Mouse (Mus musculus): ENCODE results near the gene Rps6. TPM values are rescaled to one million over a fixed set of nuclear protein-coding genes. Genes with fewer than 3 reads are reported as not detected.

Gene Rps6
- polyA plus RNA-seq, 1 experiment from 2014 or later, result 444 TPM

DNA sequence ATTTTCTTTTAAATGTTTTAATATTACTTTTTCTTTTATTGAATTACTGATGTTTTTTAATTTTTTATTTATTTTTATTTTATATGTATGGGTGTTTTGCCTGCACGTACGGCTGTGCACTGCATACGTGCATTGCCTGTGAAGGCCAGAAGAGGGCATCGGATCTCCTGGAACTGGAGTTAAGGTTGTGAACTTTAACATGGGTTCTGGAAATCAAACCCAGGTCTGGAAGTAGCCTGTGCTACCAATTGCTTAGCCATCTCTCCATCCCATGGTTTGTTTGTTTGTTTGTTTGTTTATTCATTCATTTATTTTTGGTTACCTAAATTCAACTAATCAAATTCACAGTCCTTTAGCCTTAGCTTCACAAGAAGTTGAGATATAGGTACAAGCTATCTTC is 27.7 kb upstream of the Rps6 start:
- no peaks in the 10 kb centered on the region for H3K4me1 ChIP-seq (replicated peaks; ENCODE audit: control insufficient read depth, insufficient read depth, low read length)
- no peak overlapping the region for H3K27ac ChIP-seq
- no peak for ATAC-seq (ENCODE audit: low FRiP score)
- WGBS, result 43% methylated on average over 4 of the region's 4 CpGs
- H3K27me3 ChIP-seq (ENCODE audit: control insufficient read depth, insufficient read depth, low read length), result no peaks in the 10 kb centered on the region
- no peaks in the 10 kb centered on the region for H3K36me3 ChIP-seq (replicated peaks; ENCODE audit: control insufficient read depth, insufficient read depth)
- no peaks in the 10 kb centered on the region for H3K9me3 ChIP-seq (ENCODE audit: control insufficient read depth, low read length)
- H3K4me3 ChIP-seq (replicated peaks; ENCODE audit: low read length), result no peak overlapping the region
- H3K9ac ChIP-seq, result no peak overlapping the region
- no peak overlapping the region for H3K4me2 ChIP-seq (replicated peaks)
- DNase-seq (ENCODE audit: low spot score), result no peak

- H3K36me3 ChIP-seq (replicated peaks; ENCODE audit: control insufficient read depth, insufficient read depth), result no peaks in the 10 kb centered on the region
- no peaks in the 10 kb centered on the region for H3K4me1 ChIP-seq (replicated peaks; ENCODE audit: control insufficient read depth, insufficient read depth, low read length)
- no peak overlapping the region for H3K4me3 ChIP-seq (replicated peaks; ENCODE audit: low read length)
- H3K4me2 ChIP-seq (replicated peaks), result no peak overlapping the region
- no peaks in the 10 kb centered on the region for H3K9me3 ChIP-seq (ENCODE audit: control insufficient read depth, low read length)
- H3K9ac ChIP-seq, result no peak overlapping the region
- DNase-seq (ENCODE audit: low spot score) (no peak), ATAC-seq (ENCODE audit: low FRiP score) (no peak)
- 56% methylated on average over 2 of the region's 2 CpGs for WGBS
- no peak overlapping the region for H3K27ac ChIP-seq
- no peaks in the 10 kb centered on the region for H3K27me3 ChIP-seq (ENCODE audit: control insufficient read depth, insufficient read depth, low read length)
Measured at GRCm38 (mm10) chr4:86882413-86882812, 25.2 kb upstream of the Rps6 start.

- no peaks in the 10 kb centered on the region for H3K4me1 ChIP-seq (replicated peaks; ENCODE audit: control insufficient read depth, insufficient read depth, low read length)
Measured at GRCm38 (mm10) chr4:86881178-86881577, 24.0 kb upstream of the Rps6 start.

DNA sequence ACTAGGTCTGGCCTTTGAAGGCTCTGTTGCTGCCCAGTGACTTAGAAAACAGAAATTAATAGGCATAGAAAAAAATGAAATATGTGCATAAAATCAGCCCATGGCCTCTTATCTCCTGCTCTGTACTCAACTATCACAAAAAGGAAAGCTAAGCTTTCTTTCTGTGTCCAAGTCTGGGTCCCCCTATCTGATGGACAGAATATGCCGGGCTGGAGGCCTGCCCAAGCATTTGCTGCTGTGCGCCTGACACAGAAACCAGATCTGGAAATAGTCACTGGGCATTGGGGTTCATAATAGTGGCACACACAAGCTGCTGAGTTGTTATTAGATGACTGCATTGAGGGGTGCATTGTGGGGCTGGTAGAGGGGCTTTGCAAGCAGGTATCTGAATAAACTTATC is 22.3 kb upstream of the Rps6 start:
- WGBS, result 98% methylated on average over 2 of the region's 2 CpGs
- Histone ChIP-seq H3K4me2 (replicated peaks) (no peak overlapping the region), H3K27me3 (ENCODE audit: control insufficient read depth, insufficient read depth, low read length) (no peaks in the 10 kb centered on the region), H3K36me3 (replicated peaks; ENCODE audit: control insufficient read depth, insufficient read depth) (no peaks in the 10 kb centered on the region), H3K9me3 (ENCODE audit: control insufficient read depth, low read length) (no peaks in the 10 kb centered on the region), H3K4me3 (replicated peaks; ENCODE audit: low read length) (no peak overlapping the region), H3K4me1 (replicated peaks; ENCODE audit: control insufficient read depth, insufficient read depth, low read length) (no peaks in the 10 kb centered on the region; the same call in 1 of the 2 replicates), H3K27ac (no peak overlapping the region), H3K9ac (no peak overlapping the region)
- DNase-seq (ENCODE audit: low spot score) (no peak), ATAC-seq (ENCODE audit: low FRiP score) (no peak)

More at GRCm38 (mm10) chr4:86881178-86881577, 24.0 kb upstream of the Rps6 start:
- DNase-seq (ENCODE audit: low spot score) (no peak), ATAC-seq (ENCODE audit: low FRiP score) (no peak)
- no peak overlapping the region for H3K27ac ChIP-seq
- no peaks in the 10 kb centered on the region for H3K36me3 ChIP-seq (replicated peaks; ENCODE audit: control insufficient read depth, insufficient read depth)
- H3K4me2 ChIP-seq (replicated peaks), result no peak overlapping the region
- H3K9me3 ChIP-seq (ENCODE audit: control insufficient read depth, low read length), result no peaks in the 10 kb centered on the region
- H3K4me3 ChIP-seq (replicated peaks; ENCODE audit: low read length), result no peak overlapping the region
- no peak overlapping the region for H3K9ac ChIP-seq
- 89% methylated on average over 4 of the region's 4 CpGs for WGBS
- H3K27me3 ChIP-seq (ENCODE audit: control insufficient read depth, insufficient read depth, low read length), result no peaks in the 10 kb centered on the region

DNA sequence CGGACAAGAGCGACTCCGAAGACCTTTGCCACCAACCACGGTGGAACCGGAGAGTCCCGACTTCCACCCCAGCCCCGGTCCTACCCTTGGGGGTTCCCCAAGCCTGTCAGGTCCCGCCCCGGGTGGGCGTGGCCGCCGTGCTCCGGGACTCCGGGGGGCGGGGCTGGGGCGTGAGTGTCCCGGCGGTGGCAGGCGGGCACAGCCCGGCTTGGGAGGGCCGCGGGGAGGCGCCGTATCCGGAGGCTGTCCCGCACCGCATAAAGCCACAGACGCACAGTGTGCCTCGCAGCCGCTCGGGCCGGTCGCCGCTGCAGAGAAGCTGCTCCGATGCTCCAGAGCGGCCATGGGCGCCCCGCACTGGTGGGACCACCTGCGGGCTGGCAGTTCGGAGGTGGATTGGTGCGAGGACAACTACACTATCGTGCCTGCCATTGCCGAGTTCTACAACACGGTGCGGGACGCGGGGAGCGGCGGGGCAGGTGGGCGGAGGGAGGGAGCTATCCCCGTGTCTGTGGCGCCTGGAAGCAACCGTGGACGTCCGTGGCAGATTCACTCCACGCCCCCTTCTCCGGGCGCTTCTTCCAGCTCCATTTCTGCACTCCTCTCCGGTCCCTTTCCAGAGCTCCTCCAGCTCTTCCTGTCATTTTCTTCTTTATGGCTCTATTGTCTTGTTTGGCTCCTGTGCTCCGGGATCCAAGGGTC is 17.1 kb upstream of the Rps6 start, which contains the start of gene Acer2:
TSS of gene Acer2 (plus strand) at position 251 of the 702 bp plus-strand sequence.
- no peaks in the 10 kb centered on the region for H3K36me3 ChIP-seq (replicated peaks; ENCODE audit: control insufficient read depth, insufficient read depth)
- H3K4me1 ChIP-seq (replicated peaks; ENCODE audit: control insufficient read depth, insufficient read depth, low read length), result no peaks in the 10 kb centered on the region; the same call in 1 of the 2 replicates
- H3K9me3 ChIP-seq (ENCODE audit: control insufficient read depth, low read length), result no peaks in the 10 kb centered on the region
- ATAC-seq (ENCODE audit: low FRiP score) (peak; percentile 92), DNase-seq (ENCODE audit: low spot score) (peak; percentile 61)
- no peak within 1 kb of the TSS for H3K27ac ChIP-seq
- peak within 1 kb of the TSS; percentile 81 for H3K9ac ChIP-seq
- H3K4me2 ChIP-seq (replicated peaks), result peak within 1 kb of the TSS; percentile 89
- H3K27me3 ChIP-seq (ENCODE audit: control insufficient read depth, insufficient read depth, low read length), result no peaks in the 10 kb centered on the region
- peak within 1 kb of the TSS; percentile 73 for H3K4me3 ChIP-seq (replicated peaks; ENCODE audit: low read length)
- under 1% methylated on average over 58 of the region's 60 CpGs for WGBS

DNA sequence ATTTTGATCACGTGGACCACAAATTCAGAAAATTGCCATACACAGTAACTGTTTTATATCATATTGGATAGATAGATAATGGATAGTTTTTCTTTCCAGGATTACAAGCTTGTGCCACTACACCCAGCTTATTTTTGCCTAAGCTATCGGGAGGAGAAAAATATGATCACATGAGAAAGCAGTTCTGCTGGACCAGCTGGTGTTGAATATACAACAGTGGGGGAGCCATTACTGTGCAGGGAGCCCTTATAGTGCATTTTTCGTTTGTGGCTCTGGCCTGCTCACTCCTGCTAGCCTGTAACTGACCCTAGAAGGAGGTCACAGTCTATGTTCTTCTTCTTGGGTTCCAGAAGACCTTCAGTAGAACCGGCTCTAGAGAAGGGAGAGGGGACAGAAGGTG is 15.9 kb upstream of the Rps6 start:
- H3K27me3 ChIP-seq (ENCODE audit: control insufficient read depth, insufficient read depth, low read length), result no peaks in the 10 kb centered on the region
- H3K4me2 ChIP-seq (replicated peaks), result no peak overlapping the region
- DNase-seq (ENCODE audit: low spot score), result no peak
- H3K4me1 ChIP-seq (replicated peaks; ENCODE audit: control insufficient read depth, insufficient read depth, low read length), result no peaks in the 10 kb centered on the region; the same call in 1 of the 2 replicates
- no peak overlapping the region for H3K9ac ChIP-seq
- H3K4me3 ChIP-seq (replicated peaks; ENCODE audit: low read length), result no peak overlapping the region
- no peak for ATAC-seq (ENCODE audit: low FRiP score)
- no peak overlapping the region for H3K27ac ChIP-seq
- H3K9me3 ChIP-seq (ENCODE audit: control insufficient read depth, low read length), result no peaks in the 10 kb centered on the region
- 56% methylated on average over 4 of the region's 4 CpGs for WGBS
- H3K36me3 ChIP-seq (replicated peaks; ENCODE audit: control insufficient read depth, insufficient read depth), result no peaks in the 10 kb centered on the region

GRCm38 (mm10) chr4:86871988-86872387 is 14.8 kb upstream of the Rps6 start:
- Histone ChIP-seq H3K9ac (no peak overlapping the region), H3K27ac (no peak overlapping the region), H3K27me3 (ENCODE audit: control insufficient read depth, insufficient read depth, low read length) (no peaks in the 10 kb centered on the region), H3K4me3 (replicated peaks; ENCODE audit: low read length) (no peak overlapping the region), H3K4me1 (replicated peaks; ENCODE audit: control insufficient read depth, insufficient read depth, low read length) (no peaks in the 10 kb centered on the region; the same call in 1 of the 2 replicates), H3K4me2 (replicated peaks) (no peak overlapping the region), H3K36me3 (replicated peaks; ENCODE audit: control insufficient read depth, insufficient read depth) (no peaks in the 10 kb centered on the region), H3K9me3 (ENCODE audit: control insufficient read depth, low read length) (no peaks in the 10 kb centered on the region)
- ATAC-seq (ENCODE audit: low FRiP score) (no peak), DNase-seq (ENCODE audit: low spot score) (no peak)

GRCm38 (mm10) chr4:86864087-86864486 is 6.9 kb upstream of the Rps6 start:
- no peaks in the 10 kb centered on the region for H3K9me3 ChIP-seq (ENCODE audit: control insufficient read depth, low read length)
- H3K4me2 ChIP-seq (replicated peaks), result no peak overlapping the region
- WGBS, result 81% methylated on average over 5 of the region's 5 CpGs
- no peak overlapping the region for H3K4me3 ChIP-seq (replicated peaks; ENCODE audit: low read length)
- no peaks in the 10 kb centered on the region for H3K27me3 ChIP-seq (ENCODE audit: control insufficient read depth, insufficient read depth, low read length)
- H3K27ac ChIP-seq, result no peak overlapping the region
- no peak for DNase-seq (ENCODE audit: low spot score)
- H3K9ac ChIP-seq, result no peak overlapping the region
- no peaks in the 10 kb centered on the region for H3K4me1 ChIP-seq (replicated peaks; ENCODE audit: control insufficient read depth, insufficient read depth, low read length)
- no peak for ATAC-seq (ENCODE audit: low FRiP score)
- no peaks in the 10 kb centered on the region for H3K36me3 ChIP-seq (replicated peaks; ENCODE audit: control insufficient read depth, insufficient read depth)

GRCm38 (mm10) chr4:86858070-86858440 is 843 bp upstream of the Rps6 start:
- WGBS, result 52% methylated on average over 12 of the region's 12 CpGs
- Histone ChIP-seq H3K9ac (peak overlapping the region; percentile 89), H3K27me3 (ENCODE audit: control insufficient read depth, insufficient read depth, low read length) (no peaks in the 10 kb centered on the region), H3K9me3 (ENCODE audit: control insufficient read depth, low read length) (no peaks in the 10 kb centered on the region), H3K36me3 (replicated peaks; ENCODE audit: control insufficient read depth, insufficient read depth) (peaks cover 27% of the 10 kb centered on the region), H3K27ac (peak overlapping the region; percentile 95), H3K4me2 (replicated peaks) (peak overlapping the region; percentile 85), H3K4me1 (replicated peaks; ENCODE audit: control insufficient read depth, insufficient read depth, low read length) (peaks cover 14% of the 10 kb centered on the region), H3K4me3 (replicated peaks; ENCODE audit: low read length) (peak overlapping the region; percentile 79)
- ATAC-seq (ENCODE audit: low FRiP score) (no peak; the same call in 1 of the 2 replicates), DNase-seq (ENCODE audit: low spot score) (peak; percentile 31)
